Mouse (Mus musculus) liver, adult 2 months (tissue): Measurements from ENCODE around the gene Tbc1d22a. TPM values are rescaled to one million over a fixed set of nuclear protein-coding genes. Genes with fewer than 3 reads are reported as not detected.

Source experiments
- DNase-seq: peaks from one replicate; pipeline ENCODE4 v3.0.0-alpha.2; 2011; ENCODE audit warnings: low read depth, low spot score; ENCODE audit errors: extremely low read depth
- H3K27ac ChIP-seq: fragments of 200-500 bp; replicated peaks from 2 replicates; pipeline ENCODE4 v1.5.1; 2012; ENCODE audit warnings: low read depth, mild to moderate bottlenecking, control low read depth, inconsistent platforms, low read length; ENCODE audit not compliant: insufficient read depth
- H3K27me3 ChIP-seq: fragments of 200-500 bp; 2 replicates; pipeline ENCODE4 v1.6.1; 2012; ENCODE audit warnings: mild to moderate bottlenecking, moderate library complexity, low read length, inconsistent platforms; ENCODE audit not compliant: control insufficient read depth, insufficient read depth
- H3K36me3 ChIP-seq: fragments of 200-500 bp; 2 replicates; pipeline ENCODE4 v1.6.1; 2012; ENCODE audit warnings: low read length, inconsistent platforms; ENCODE audit not compliant: control insufficient read depth, insufficient read depth
- H3K4me1 ChIP-seq: fragments of 200-500 bp; 2 replicates; pipeline ENCODE4 v1.6.1; 2011; ENCODE audit warnings: low read length; ENCODE audit not compliant: control insufficient read depth, insufficient read depth
- H3K4me3 ChIP-seq: fragments of 200-500 bp; 2 replicates; pipeline ENCODE4 v1.5.1; 2011; ENCODE audit warnings: low read depth, mild to moderate bottlenecking, control low read depth, low read length, moderate library complexity; ENCODE audit not compliant: insufficient read depth
- H3K79me2 ChIP-seq: fragments of 200-500 bp; 2 replicates; pipeline ENCODE4 v1.6.1; 2012; ENCODE audit warnings: inconsistent platforms, mild to moderate bottlenecking, low read length, moderate library complexity; ENCODE audit not compliant: control insufficient read depth, insufficient read depth
- H3K9ac ChIP-seq: fragments of 200-500 bp; 2 replicates; pipeline ENCODE4 v1.6.1; 2012; ENCODE audit warnings: low read depth, mild to moderate bottlenecking, control low read depth, inconsistent platforms, low read length
- CTCF ChIP-seq: fragments of 200-500 bp; IDR thresholded peaks from 2 replicates; pipeline ENCODE4 v1.5.1; 2011; ENCODE audit warnings: low read depth, low read length, control low read depth
- POLR2A ChIP-seq: fragments of 200-500 bp; IDR thresholded peaks from 2 replicates; pipeline ENCODE4 v1.6.1; 2011; ENCODE audit warnings: low read length, control low read depth; ENCODE audit not compliant: insufficient read depth; ENCODE audit errors: extremely low read depth
- WGBS: fragments of 180-500 bp; shearing (Covaris S2); methylation state at CpG from one replicate; pipeline ENCODE4 v1.1.7; 2018; 5-methylcytosine and 5-hydroxymethylcytosine counted together
- polyA plus RNA-seq: library from polyadenylated mRNA; depleted of rRNA; stranded (reverse); fragments of >200 nt; gene quantifications from 2 replicates; pipeline ENCODE4 v1.2.3, GENCODE M21; 2012
- total RNA-seq: library from RNA; depleted of rRNA; stranded (reverse); fragments of >200 nt; gene quantifications from 2 replicates; pipeline ENCODE4 v1.2.3, GENCODE M21; 2014

The Tbc1d22a gene
- total and polyA plus RNA-seq, 2 experiments: 9.6 to 14.3 TPM

DNA sequence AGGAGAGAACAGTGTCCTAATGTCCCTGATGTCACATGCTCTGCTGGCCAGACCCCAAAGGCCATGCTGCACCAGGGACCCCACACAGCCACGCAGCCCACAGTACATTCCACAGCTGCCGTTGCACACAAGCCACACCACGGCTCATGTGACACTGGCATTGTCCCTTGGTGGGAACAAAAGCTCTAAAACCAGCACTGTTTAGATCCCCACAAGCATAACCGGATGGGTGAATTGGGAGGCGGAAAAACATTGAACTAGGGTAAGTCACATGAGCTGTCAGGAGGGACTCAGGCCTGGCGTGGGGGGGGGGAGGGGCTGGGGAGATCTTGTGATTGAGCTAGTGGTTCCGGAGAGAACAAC lies 45.8 kb upstream of the Tbc1d22a start:
- Histone ChIP-seq H3K4me3 (no peak overlapping the region; the same call in 1 of the 2 replicates), H3K36me3 (no peaks in the 10 kb centered on the region), H3K27me3 (no peaks in the 10 kb centered on the region), H3K27ac (peak overlapping the region; percentile 61), H3K79me2 (no peaks in the 10 kb centered on the region; the same call in 1 of the 2 replicates), H3K9ac (no peak overlapping the region), H3K4me1 (peaks cover 6% of the 10 kb centered on the region)
- 76% methylated on average over 7 of the region's 7 CpGs for WGBS
- TF ChIP-seq POLR2A (no peak), CTCF (no peak)
- no peak for DNase-seq

DNA sequence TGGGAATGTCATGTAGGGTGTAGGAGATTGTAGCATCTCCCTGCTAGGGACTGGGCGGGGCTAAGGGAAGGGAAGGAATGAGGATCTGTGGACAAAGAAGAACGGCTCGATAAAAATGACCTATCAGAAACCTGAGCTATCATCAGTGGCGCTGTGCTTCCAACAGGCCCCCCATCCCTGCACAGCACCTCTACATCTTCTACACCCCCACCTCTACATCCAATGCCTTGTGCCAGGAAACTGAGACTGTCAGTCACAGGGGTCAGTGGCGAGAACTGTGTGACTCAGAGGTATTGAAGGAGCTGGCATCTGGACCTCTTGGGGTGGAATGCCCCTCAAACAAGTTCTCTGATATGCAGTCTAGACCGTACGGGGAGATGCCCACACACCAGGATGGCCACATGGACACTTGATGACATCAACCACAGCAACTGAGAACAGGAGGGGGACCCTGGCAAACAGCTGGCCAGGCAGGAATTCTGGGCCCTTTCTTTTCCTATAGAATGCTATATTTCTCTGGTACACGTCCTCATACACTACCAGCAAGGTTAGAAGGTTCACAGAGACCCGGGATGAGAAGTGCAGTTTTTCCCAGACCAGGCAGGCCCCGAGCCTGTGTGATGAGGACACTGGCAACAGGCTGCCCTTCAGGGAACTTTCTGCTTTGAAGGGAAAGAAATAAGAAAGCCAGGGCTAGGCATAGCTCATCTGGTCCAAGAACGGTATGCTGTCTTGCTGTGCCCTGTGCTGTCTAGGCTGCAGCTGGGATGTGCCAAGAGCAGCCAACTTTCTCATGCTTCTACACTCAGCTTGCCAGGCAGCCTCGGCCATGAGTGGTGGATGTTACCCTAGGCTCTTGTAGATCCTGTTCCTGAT lies 45.1 kb upstream of the Tbc1d22a start:
- Histone ChIP-seq H3K4me1 (peaks cover 6% of the 10 kb centered on the region), H3K79me2 (no peaks in the 10 kb centered on the region; the same call in 1 of the 2 replicates), H3K4me3 (no peak overlapping the region), H3K9ac (no peak overlapping the region), H3K36me3 (no peaks in the 10 kb centered on the region), H3K27me3 (no peaks in the 10 kb centered on the region), H3K27ac (peak overlapping the region; percentile 32)
- DNase-seq: no peak
- 73% methylated on average over 12 of the region's 12 CpGs for WGBS
- TF ChIP-seq CTCF: no peak
- no peak for TF ChIP-seq POLR2A

DNA sequence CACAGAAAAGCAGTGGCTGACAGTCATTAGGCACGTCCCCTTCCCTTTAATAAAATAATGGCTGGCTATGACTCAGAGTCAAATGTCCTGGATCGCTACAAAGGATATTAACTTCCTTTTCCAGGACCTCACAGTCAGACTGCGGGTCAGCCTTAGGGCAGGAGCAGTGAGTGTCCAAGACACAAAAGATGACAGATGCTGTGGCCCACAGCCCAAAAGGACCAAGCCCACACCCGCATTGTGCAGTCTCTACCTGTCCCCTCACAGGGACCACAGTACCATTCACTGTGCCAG lies 44.5 kb upstream of the Tbc1d22a start:
- TF ChIP-seq POLR2A (no peak), CTCF (no peak)
- 71% methylated on average over 4 of the region's 4 CpGs for WGBS
- peak; percentile 41 for DNase-seq
- Histone ChIP-seq H3K9ac (no peak overlapping the region), H3K4me3 (no peak overlapping the region), H3K27me3 (no peaks in the 10 kb centered on the region), H3K79me2 (no peaks in the 10 kb centered on the region; the same call in 1 of the 2 replicates), H3K4me1 (peaks cover 6% of the 10 kb centered on the region), H3K36me3 (no peaks in the 10 kb centered on the region), H3K27ac (peak overlapping the region; percentile 35)

DNA sequence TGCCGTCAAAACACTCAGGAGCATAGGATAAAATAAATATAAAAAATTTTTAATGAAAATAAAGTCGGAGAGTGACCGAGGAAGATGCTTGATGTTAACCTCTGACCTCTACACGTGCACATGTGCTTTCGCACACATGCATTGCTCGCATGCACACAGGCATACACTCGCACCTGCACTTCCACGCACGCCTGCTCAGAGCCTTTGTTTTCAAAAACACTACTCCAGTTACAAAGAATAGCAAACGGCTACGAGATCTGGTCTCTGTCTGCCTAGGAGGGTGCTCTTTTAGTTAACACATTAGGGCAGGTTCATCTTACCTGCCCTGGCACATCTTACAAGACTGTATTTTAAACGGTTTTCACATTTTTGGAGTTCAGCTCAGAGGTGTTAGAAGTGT lies 42.9 kb upstream of the Tbc1d22a start:
- no peaks in the 10 kb centered on the region for H3K36me3 ChIP-seq
- DNase-seq: no peak
- no peak overlapping the region for H3K9ac ChIP-seq
- peaks cover 15% of the 10 kb centered on the region for H3K4me1 ChIP-seq
- H3K27me3 ChIP-seq: no peaks in the 10 kb centered on the region
- H3K4me3 ChIP-seq: no peak overlapping the region
- H3K27ac ChIP-seq: no peak overlapping the region
- no peak for TF ChIP-seq CTCF
- no peak for TF ChIP-seq POLR2A
- WGBS: 90% methylated on average over 12 of the region's 12 CpGs
- H3K79me2 ChIP-seq: no peaks in the 10 kb centered on the region; the same call in 1 of the 2 replicates

DNA sequence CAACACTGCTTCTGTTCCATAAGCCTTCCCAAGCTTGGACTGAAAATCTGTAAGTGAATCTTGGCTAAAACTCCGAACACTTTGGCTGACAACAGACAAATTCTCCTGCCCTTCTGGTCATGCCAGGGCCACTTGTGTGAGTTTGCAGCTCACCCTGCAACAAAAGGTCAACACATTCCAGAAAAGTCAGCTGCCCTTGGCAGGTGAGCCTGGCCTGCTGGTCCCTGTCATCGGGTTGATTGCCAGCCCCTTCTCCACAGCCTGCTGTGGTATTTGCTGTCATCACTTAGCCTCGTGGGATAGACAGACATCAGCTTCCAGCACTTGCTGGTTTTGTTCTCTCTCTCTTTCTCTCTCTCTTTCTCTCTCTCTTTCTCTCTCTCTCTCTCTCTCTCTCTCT lies 42.1 kb upstream of the Tbc1d22a start:
- H3K36me3 ChIP-seq: no peaks in the 10 kb centered on the region
- H3K9ac ChIP-seq: no peak overlapping the region
- no peak overlapping the region for H3K4me3 ChIP-seq
- H3K4me1 ChIP-seq: peaks cover 22% of the 10 kb centered on the region
- no peak overlapping the region for H3K27ac ChIP-seq
- 14% methylated on average over 3 of the region's 3 CpGs for WGBS
- H3K27me3 ChIP-seq: no peaks in the 10 kb centered on the region
- no peak for TF ChIP-seq POLR2A
- no peak for TF ChIP-seq CTCF
- DNase-seq: peak; percentile 74
- H3K79me2 ChIP-seq: no peaks in the 10 kb centered on the region; the same call in 1 of the 2 replicates

DNA sequence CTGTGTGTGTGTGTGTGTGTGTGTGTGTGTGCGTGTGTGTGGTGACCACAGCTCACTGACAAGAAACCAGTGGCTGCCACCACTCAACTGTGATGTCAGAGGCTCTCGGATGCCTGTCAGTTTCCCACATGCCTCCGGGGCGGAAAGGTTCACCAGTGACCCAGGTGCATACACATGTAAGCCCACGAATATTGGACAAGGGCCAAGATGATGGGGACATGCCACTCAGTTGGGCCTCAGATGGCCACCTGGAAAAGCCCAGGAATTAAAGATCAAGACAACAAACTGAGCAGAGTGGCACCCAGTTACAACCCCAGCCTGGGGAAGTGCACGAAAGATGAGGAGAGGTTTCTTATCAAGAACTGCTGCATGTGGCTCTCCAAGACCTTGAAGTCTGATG lies 41.7 kb upstream of the Tbc1d22a start:
- Histone ChIP-seq H3K36me3 (no peaks in the 10 kb centered on the region), H3K4me1 (peaks cover 24% of the 10 kb centered on the region), H3K27me3 (no peaks in the 10 kb centered on the region), H3K4me3 (no peak overlapping the region), H3K9ac (no peak overlapping the region), H3K79me2 (no peaks in the 10 kb centered on the region), H3K27ac (no peak overlapping the region)
- no peak for TF ChIP-seq POLR2A
- TF ChIP-seq CTCF: no peak
- no peak for DNase-seq
- WGBS: 48% methylated on average over 5 of the region's 6 CpGs
